Mouse (Mus musculus) lung, postnatal 0 days (tissue): ENCODE results near the gene Jph2.

Source experiments
- CTCF ChIP-seq: IDR thresholded peaks from 2 replicates; pipeline ENCODE4 v1.5.1; 2016; ENCODE audit warnings: antibody characterized with exemption, mild to moderate bottlenecking
- EP300 ChIP-seq: IDR thresholded peaks from 2 replicates; pipeline ENCODE4 v1.6.1; 2016; ENCODE audit warnings: antibody characterized with exemption, mild to moderate bottlenecking, control low read depth

- no peak for TF ChIP-seq CTCF
- no peak for TF ChIP-seq EP300
These were observed 4.6 kb downstream of the Jph2 start for GRCm38 (mm10) chr2:163393241-163393640.
